Mouse (Mus musculus): ENCODE results near the gene Adcy6.

Adcy6 gene

DNA sequence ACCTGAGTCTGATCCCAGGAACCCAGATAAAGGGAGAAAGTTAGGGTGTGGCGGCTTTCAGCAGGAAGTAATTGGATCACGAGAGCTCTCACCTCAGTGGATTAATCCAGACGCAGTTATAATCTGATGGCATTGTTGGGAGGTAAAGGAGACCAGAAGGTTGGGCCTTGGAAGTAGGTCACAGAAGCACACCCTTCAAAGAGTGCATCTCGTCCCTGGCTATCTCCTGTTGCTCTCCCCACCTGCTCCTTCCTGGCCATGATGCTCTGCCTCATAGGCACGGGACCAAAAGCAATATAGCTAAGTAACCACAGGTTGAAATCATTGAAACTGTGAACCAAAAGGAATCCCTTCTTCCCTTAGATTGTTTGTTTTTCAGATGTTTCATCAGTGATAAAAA lies 52.7 kb downstream of the Adcy6 start:
- no peak for DNase-seq (ENCODE audit: low read depth)

DNA sequence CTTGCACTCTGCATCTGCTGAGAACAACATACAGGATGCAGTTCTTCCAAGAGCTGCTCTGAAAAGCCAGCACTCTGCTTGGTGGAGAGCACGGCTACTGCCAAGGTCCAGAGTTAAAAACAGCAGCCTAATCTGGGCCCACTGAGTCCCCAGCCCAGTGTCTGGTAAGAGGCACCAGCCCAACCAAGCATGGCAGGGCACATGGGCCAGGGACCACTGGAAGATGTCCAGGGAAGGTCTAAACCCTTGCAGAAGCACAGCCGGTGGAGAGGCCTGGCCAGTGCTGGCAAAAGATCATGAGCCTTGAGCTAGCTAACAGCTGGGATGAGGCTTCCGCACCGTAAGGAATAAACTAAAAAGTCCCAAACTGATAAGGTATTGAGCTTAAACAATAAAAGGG lies 54.0 kb downstream of the Adcy6 start:
- DNase-seq (ENCODE audit: low read depth): no peak

DNA sequence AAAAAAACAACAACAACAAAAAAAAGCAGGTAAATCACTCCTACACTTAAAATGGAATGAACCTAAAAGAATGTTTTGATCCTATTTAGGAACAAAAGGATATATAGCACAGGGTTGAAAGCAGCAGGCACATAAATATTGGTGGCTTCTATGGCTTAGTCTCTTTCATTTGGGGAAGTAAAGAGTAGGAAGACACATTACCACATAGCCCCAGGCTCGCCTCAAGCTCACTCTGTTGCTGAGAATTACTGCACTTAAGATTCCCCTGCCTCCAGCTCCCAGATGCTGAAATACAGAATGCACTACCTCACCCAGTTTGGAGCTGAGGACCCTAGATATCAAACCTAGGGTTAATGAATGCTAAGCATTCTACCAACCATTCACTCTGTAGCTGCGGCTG lies 57.1 kb downstream of the Adcy6 start:
- DNase-seq (ENCODE audit: low read depth): no peak

DNA sequence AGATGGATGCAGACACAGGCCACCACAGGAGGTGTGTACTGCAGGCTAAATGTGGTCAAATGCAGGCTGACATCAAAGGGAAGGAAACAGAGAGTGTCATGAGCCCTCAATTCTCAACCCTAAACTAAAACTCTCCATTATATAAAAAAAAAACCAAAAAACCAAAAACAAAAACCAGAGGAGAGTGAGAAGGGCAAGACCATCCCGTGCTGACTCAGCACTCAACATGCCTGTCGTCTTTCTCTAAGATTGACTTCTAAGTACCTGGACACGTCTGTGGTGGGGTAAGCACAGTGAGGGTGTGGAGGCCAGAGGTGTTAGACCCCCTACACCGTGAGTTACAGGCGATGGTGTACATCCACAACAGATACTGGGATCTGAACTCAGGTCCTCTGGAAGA lies 63.0 kb downstream of the Adcy6 start:
- no peak for DNase-seq (ENCODE audit: low read depth)

DNA sequence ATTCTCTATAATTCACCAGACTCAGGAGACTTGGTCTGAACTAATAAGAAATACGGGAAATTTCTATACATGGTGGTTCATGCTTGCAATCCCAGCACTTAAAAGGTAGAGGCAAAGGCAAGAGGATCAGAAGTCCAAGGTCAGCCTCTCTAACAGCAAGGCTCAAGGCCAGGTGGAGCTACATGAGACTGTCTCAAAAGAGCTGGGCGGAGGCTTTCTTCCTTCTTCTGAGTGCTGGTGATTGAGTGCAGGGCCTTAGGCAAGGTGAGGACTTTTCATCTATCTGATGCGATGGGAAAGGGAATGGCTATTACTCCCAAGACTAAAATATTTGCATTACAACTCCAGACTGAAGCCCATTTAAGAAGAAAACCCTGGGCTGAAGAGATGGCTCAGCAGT lies 64.7 kb downstream of the Adcy6 start:
- DNase-seq (ENCODE audit: low read depth): no peak

DNA sequence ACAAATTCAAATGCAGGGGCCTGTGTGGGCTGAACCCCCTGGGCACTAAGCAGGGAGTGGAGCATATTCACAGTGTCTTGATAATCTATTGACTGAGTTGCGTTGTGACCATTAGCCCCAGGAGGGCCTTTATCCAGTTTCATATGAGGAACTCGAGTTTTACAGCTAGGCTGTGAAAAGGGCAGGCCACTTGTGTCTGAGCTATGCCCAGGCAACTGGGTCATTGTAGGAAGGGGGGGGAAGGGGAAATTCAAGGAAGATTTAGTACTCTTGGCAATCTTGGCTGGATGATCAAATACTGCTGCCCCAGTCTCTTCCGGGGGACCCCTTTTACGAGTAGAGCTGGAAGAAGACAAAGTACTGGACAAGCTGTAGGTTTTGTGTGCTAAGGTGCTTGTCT lies 66.5 kb downstream of the Adcy6 start:
- no peak for DNase-seq (ENCODE audit: low read depth)

DNA sequence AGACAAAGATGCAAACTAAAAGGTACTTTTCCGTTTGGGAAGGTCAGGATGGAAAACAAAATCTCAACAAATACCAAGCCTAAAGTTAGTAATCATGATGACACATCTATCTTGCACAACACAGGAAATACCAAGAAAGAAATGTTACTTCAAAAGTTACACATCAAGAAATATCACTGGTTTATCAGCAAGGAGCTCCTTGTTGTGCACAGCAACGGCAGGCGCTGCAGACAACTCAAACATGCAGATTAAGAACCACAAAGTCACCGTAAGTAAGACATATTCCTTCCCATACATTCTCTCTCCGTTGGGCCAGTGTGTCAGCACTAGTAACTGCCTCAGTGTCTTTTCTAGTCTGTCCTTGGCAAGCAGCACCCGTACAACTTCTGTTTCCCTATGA lies 68.8 kb downstream of the Adcy6 start:
- peak; percentile 85 for DNase-seq (ENCODE audit: low read depth)

Data from 416B (cell line).